Mouse (Mus musculus) cerebellum, postnatal 25 days (tissue): Measurements from ENCODE around the gene Cklf.
"Not testable (repeated sequence)": the region's sequence is repeated elsewhere in the genome, so short reads cannot be mapped to it uniquely, and the experiment has no call there.

ENCODE experiments used
- DNase-seq, 2 experiments: peaks; one replicate each; pipeline ENCODE4 v3.0.0; 2021; ENCODE audit warnings: mixed read lengths in 2 of 2

Cklf gene

GRCm38 (mm10) chr8:104250439-104251367, at the start of gene Cklf:
Gene Cklf (plus strand): TSS chr8:104250861.
- peak; percentile 79 to 88 for DNase-seq

- no peak for DNase-seq
Observed at GRCm38 (mm10) chr8:104201622-104202021, 49.0 kb upstream of the Cklf start.

GRCm38 (mm10) chr8:104202320-104202719, 48.3 kb upstream of the Cklf start:
- DNase-seq, result no peak

- no peak for DNase-seq
Observed at GRCm38 (mm10) chr8:104205292-104205691, 45.4 kb upstream of the Cklf start.

- DNase-seq, result no peak
Observed at GRCm38 (mm10) chr8:104217601-104218000, 33.1 kb upstream of the Cklf start.

- peak; percentile 24 to 52 for DNase-seq
Observed at GRCm38 (mm10) chr8:104219079-104219478, 31.6 kb upstream of the Cklf start.

- DNase-seq, result peak; percentile 74 to 82
Observed at GRCm38 (mm10) chr8:104219806-104220205, 30.9 kb upstream of the Cklf start.

- no peak for DNase-seq
Observed at GRCm38 (mm10) chr8:104227048-104227447, 23.6 kb upstream of the Cklf start.

GRCm38 (mm10) chr8:104230377-104230776, 20.3 kb upstream of the Cklf start:
- DNase-seq, result no peak

- DNase-seq, result no peak
Observed at GRCm38 (mm10) chr8:104232039-104232438, 18.6 kb upstream of the Cklf start.

GRCm38 (mm10) chr8:104232919-104233318, 17.7 kb upstream of the Cklf start:
- DNase-seq, result no peak

GRCm38 (mm10) chr8:104234573-104234972, 16.1 kb upstream of the Cklf start:
- DNase-seq, result no peak

GRCm38 (mm10) chr8:104239418-104239861, 11.2 kb upstream of the Cklf start:
- no peak for DNase-seq

- no peak for DNase-seq
Observed at GRCm38 (mm10) chr8:104242038-104242644, 8.5 kb upstream of the Cklf start.

GRCm38 (mm10) chr8:104246621-104247020, 4.0 kb upstream of the Cklf start:
- no peak for DNase-seq

GRCm38 (mm10) chr8:104247054-104247907, 3.4 kb upstream of the Cklf start:
- no peak for DNase-seq

- peak; percentile 49 to 58 for DNase-seq
Observed at GRCm38 (mm10) chr8:104247908-104248275, 2.8 kb upstream of the Cklf start.

- peak; percentile 71 to 85 for DNase-seq
Observed at GRCm38 (mm10) chr8:104248276-104248675, 2.4 kb upstream of the Cklf start, which contains the start of gene Tk2. Gene Tk2 (minus strand): TSS chr8:104248558.

GRCm38 (mm10) chr8:104249442-104249996, 1.1 kb upstream of the Cklf start:
- no peak for DNase-seq

GRCm38 (mm10) chr8:104251461-104251860, 800 bp downstream of the Cklf start:
- no peak for DNase-seq

GRCm38 (mm10) chr8:104253016-104253415, 2.4 kb downstream of the Cklf start:
- DNase-seq, result peak in 1 of 2 experiments; percentile 18

- DNase-seq, result not testable (repeated sequence)
Observed at GRCm38 (mm10) chr8:104261802-104262201, 11.1 kb downstream of the Cklf start.
